In the genomic region with DNA sequence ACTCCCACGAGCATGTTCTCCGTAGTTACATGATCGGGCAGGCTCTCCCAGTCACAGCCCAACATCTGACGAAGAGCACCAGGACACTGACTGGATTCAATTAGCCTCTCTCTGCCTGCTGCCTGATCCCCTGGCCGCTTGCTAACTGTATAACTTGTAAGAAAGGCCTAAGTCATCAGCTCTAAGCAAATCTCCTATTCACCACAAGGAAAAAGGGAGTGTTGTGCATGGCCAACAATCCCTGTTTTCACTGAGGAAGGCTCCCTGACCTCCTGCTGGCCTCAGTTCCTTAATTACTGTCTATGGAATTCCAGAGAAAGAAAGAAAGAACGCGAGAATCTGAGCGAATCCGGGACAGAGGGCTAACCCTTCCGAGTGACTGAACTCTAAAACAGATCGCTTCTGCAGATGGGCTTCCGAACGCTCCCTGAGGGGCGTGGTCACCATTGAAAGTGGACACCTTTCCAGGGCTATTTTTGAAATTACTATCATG, we compare ENCODE assay signal across 9 mouse cellular contexts.
DNase-seq lines count a peak whose midpoint lies in the region; ATAC-seq and TF ChIP-seq lines count a peak whose summit lies in the region.
"Had no signal": no experiment of that assay in that cellular context is flagged by ENCODE, and none has a peak within 500 bp of the region (broad histone marks: within the 10 kb centered on the region; RNA-seq: fewer than 3 reads in every experiment).

No protein-coding gene starts in this region.

- peak; percentile 38 for DNase-seq in ovary, postnatal 36 days (ENCODE audit: low spot score)
- DNase-seq in ovary, adult 18-20 months (ENCODE audit: low spot score): no peak
- DNase-seq in heart, postnatal 25 days (ENCODE audit: low spot score): peak; percentile 34
- DNase-seq in liver: peak; percentile 25
- DNase-seq in thymus, postnatal 36 days: no peak
- no peak for DNase-seq in thymus, adult 2 months

- H3K9me3 ChIP-seq in forebrain, embryonic 12.5 days: no peaks in the 10 kb centered on the region
- H3K9me3 ChIP-seq in stomach, embryonic 14.5 days (ENCODE audit: control insufficient read depth, low read depth, low read length): no peaks in the 10 kb centered on the region

- no peaks in the 10 kb centered on the region for H3K36me3 ChIP-seq in forebrain, embryonic 12.5 days (replicated peaks)
- no peaks in the 10 kb centered on the region; the same call in 1 of the 2 replicates for H3K36me3 ChIP-seq in stomach, embryonic 14.5 days (ENCODE audit: control insufficient read depth, insufficient read depth, low read length)
- no peaks in the 10 kb centered on the region for H3K36me3 ChIP-seq in thymus, adult 2 months (ENCODE audit: control insufficient read depth, insufficient read depth, low read length)

- H3K9ac ChIP-seq in forebrain, embryonic 12.5 days: no peak overlapping the region
- peak overlapping the region; percentile 18; the same call in 1 of the 2 replicates for H3K9ac ChIP-seq in stomach, embryonic 14.5 days (replicated peaks; ENCODE audit: low read depth, low read length)

- H3K4me3 ChIP-seq in forebrain, embryonic 12.5 days (replicated peaks): peak overlapping the region; percentile 25
- peak overlapping the region; percentile 21 for H3K4me3 ChIP-seq in stomach, embryonic 14.5 days (ENCODE audit: low read depth, low read length)
- H3K4me3 ChIP-seq in thymus, adult 2 months (ENCODE audit: control insufficient read depth, insufficient read depth, low read length): no peak overlapping the region
- H3K4me3 ChIP-seq: megakaryocyte, embryonic 14.5 days had no signal

- H3K27me3 ChIP-seq in forebrain, embryonic 12.5 days: peaks cover 7% of the 10 kb centered on the region; the same call in 1 of the 2 replicates
- no peaks in the 10 kb centered on the region for H3K27me3 ChIP-seq in stomach, embryonic 14.5 days (ENCODE audit: control insufficient read depth, insufficient read depth, low read length)
- no peaks in the 10 kb centered on the region for H3K27me3 ChIP-seq in thymus, adult 2 months (ENCODE audit: control insufficient read depth, insufficient read depth, low read length)
- H3K27me3 ChIP-seq: megakaryocyte, embryonic 14.5 days had no signal

- no peak for TF ChIP-seq POLR2A in thymus, adult 2 months (IDR thresholded peaks at IDR 0.05; ENCODE audit: control insufficient read depth, extremely low read depth, insufficient read depth, low read length, poor library complexity)

- ATAC-seq in forebrain, embryonic 12.5 days (ENCODE audit: low FRiP score): peak; percentile 71
- peak; percentile 59; the same call in 1 of the 2 replicates for ATAC-seq in stomach, embryonic 14.5 days (ENCODE audit: insufficient number of reproducible peaks, insufficient read depth, low FRiP score, low read depth)

- H3K4me1 ChIP-seq in forebrain, embryonic 12.5 days: peaks cover 45% of the 10 kb centered on the region
- peaks cover 22% of the 10 kb centered on the region; the same call in 1 of the 2 replicates for H3K4me1 ChIP-seq in stomach, embryonic 14.5 days (ENCODE audit: control insufficient read depth, insufficient read depth, low read length)
- H3K4me1 ChIP-seq in thymus, adult 2 months (replicated peaks; ENCODE audit: control insufficient read depth, insufficient read depth, low read length): 0 out of 2 replicates have a peak, but pooled peaks cover 2% of the 10 kb centered on the region

- TF ChIP-seq CTCF in thymus, adult 2 months (IDR thresholded peaks at IDR 0.05; ENCODE audit: borderline replicate concordance, control insufficient read depth, extremely low read depth, insufficient read depth, low read length, poor library complexity): no peak

- H3K27ac ChIP-seq in forebrain, embryonic 12.5 days: peak overlapping the region; percentile 53
- peak overlapping the region; percentile 84 for H3K27ac ChIP-seq in stomach, embryonic 14.5 days (ENCODE audit: low read length)
- no peak overlapping the region for H3K27ac ChIP-seq in thymus, adult 2 months (ENCODE audit: control insufficient read depth, insufficient read depth, low read length)

- peak overlapping the region; percentile 51 for H3K4me2 ChIP-seq in forebrain, embryonic 12.5 days
- peak overlapping the region; percentile 36 for H3K4me2 ChIP-seq in stomach, embryonic 14.5 days (replicated peaks; ENCODE audit: low read depth, low read length)

- 2% methylated on average over 14 of the region's 14 CpGs for WGBS in forebrain, embryonic 12.5 days
- WGBS in stomach, embryonic 14.5 days: 16% methylated on average over 14 of the region's 14 CpGs
- 89% methylated on average over 14 of the region's 14 CpGs for WGBS in thymus, adult 2 months

- intact Hi-C loops in heart, postnatal 25 days (cut with DNase I): no loop called here

Comparison
In these comparisons a context has a peak if more than half of its experiments do, and no peak if none do; other contexts are left out.
1. DNase-seq: peak in ovary, postnatal 36 days (single experiment), heart, postnatal 25 days (single experiment) and liver (single experiment); none in ovary, adult 18-20 months (single experiment), thymus, postnatal 36 days (0 of 2) and thymus, adult 2 months (single experiment).